Mouse (Mus musculus) cerebellum, adult 11 months (tissue): Measurements from ENCODE around the gene Terb2.
"Not testable (repeated sequence)": the region's sequence is repeated elsewhere in the genome, so short reads cannot be mapped to it uniquely, and the experiment has no call there.

Source experiments
- DNase-seq: peaks from one replicate; pipeline ENCODE4 v3.0.0; 2022

Terb2 gene

GRCm38 (mm10) chr2:122162529-122162928, 23.5 kb upstream of the Terb2 start:
- DNase-seq: no peak

GRCm38 (mm10) chr2:122163430-122164195, 22.5 kb upstream of the Terb2 start:
- no peak for DNase-seq

- no peak for DNase-seq
Measured at GRCm38 (mm10) chr2:122164293-122164692, 21.8 kb upstream of the Terb2 start.

GRCm38 (mm10) chr2:122171292-122171691, 14.8 kb upstream of the Terb2 start:
- no peak for DNase-seq

- DNase-seq: no peak
Measured at GRCm38 (mm10) chr2:122172188-122172587, 13.9 kb upstream of the Terb2 start.

GRCm38 (mm10) chr2:122180051-122180822, 5.8 kb upstream of the Terb2 start:
- no peak for DNase-seq

GRCm38 (mm10) chr2:122185086-122185485, 986 bp upstream of the Terb2 start:
- no peak for DNase-seq

- no peak for DNase-seq
Measured at GRCm38 (mm10) chr2:122186751-122187150, 679 bp downstream of the Terb2 start.

GRCm38 (mm10) chr2:122191849-122192248, 5.8 kb downstream of the Terb2 start:
- no peak for DNase-seq

GRCm38 (mm10) chr2:122194509-122194929, 8.4 kb downstream of the Terb2 start:
- no peak for DNase-seq

GRCm38 (mm10) chr2:122201501-122201900, 15.4 kb downstream of the Terb2 start:
- no peak for DNase-seq

GRCm38 (mm10) chr2:122206440-122207107, 20.5 kb downstream of the Terb2 start:
- no peak for DNase-seq

GRCm38 (mm10) chr2:122210534-122211228, 24.6 kb downstream of the Terb2 start:
- no peak for DNase-seq

- DNase-seq: not testable (repeated sequence)
Measured at GRCm38 (mm10) chr2:122217075-122217474, 31.0 kb downstream of the Terb2 start.

- no peak for DNase-seq
Measured at GRCm38 (mm10) chr2:122218234-122218633, 32.2 kb downstream of the Terb2 start.

GRCm38 (mm10) chr2:122221378-122221777, 35.3 kb downstream of the Terb2 start:
- DNase-seq: no peak

GRCm38 (mm10) chr2:122221798-122222197, 35.7 kb downstream of the Terb2 start:
- DNase-seq: no peak

GRCm38 (mm10) chr2:122222272-122222671, 36.2 kb downstream of the Terb2 start:
- DNase-seq: no peak

GRCm38 (mm10) chr2:122223654-122224053, 37.6 kb downstream of the Terb2 start:
- no peak for DNase-seq

GRCm38 (mm10) chr2:122230395-122230794, 44.3 kb downstream of the Terb2 start:
- DNase-seq: no peak

GRCm38 (mm10) chr2:122231616-122232015, 45.5 kb downstream of the Terb2 start:
- DNase-seq: no peak

GRCm38 (mm10) chr2:122233341-122233740, 47.3 kb downstream of the Terb2 start:
- DNase-seq: no peak
